Mouse (Mus musculus) ES-E14 (cell line): ENCODE measurements around the gene Pacrg. TPM values are rescaled to one million over a fixed set of nuclear protein-coding genes. Genes with fewer than 3 reads are reported as not detected.
A peak's percentile ranks its signal among the peaks of the same experiment; 100 is the strongest.

Experiments
- DNase-seq: peaks from one replicate; pipeline ENCODE4 v3.0.0-alpha.2; 2013; ENCODE audit warnings: low read depth, low spot score
- H3K27ac ChIP-seq: 2 replicates; pipeline ENCODE4 v1.5.1; 2012; ENCODE audit warnings: low read depth, mild to moderate bottlenecking, low read length, moderate library complexity, mixed read lengths; ENCODE audit not compliant: poor library complexity, insufficient read depth, severe bottlenecking
- H3K36me3 ChIP-seq: 2 replicates; pipeline ENCODE4 v1.6.1; 2012; ENCODE audit warnings: mild to moderate bottlenecking, low read length, moderate library complexity, mixed read lengths; ENCODE audit not compliant: control insufficient read depth, poor library complexity, insufficient read depth, severe bottlenecking
- H3K4me1 ChIP-seq, 2 experiments: fragments of 150-350 bp in 1 of 2; sonication (generic) in 1 of 2; 2 replicates each; pipeline ENCODE4 v1.6.1; 2012; ENCODE audit warnings: low read length in 2 of 2, mild to moderate bottlenecking in 1 of 2, mixed read lengths in 1 of 2; ENCODE audit not compliant: control insufficient read depth in 2 of 2, insufficient read depth in 2 of 2, poor library complexity in 1 of 2
- H3K4me3 ChIP-seq, 2 experiments: fragments of 150-350 bp in 1 of 2; sonication (generic) in 1 of 2; 2 replicates each; pipeline ENCODE4 v1.5.1; 2012; ENCODE audit warnings: low read length in 2 of 2, low read depth in 1 of 2, mild to moderate bottlenecking in 1 of 2, mixed read lengths in 1 of 2; ENCODE audit not compliant: insufficient read depth in 1 of 2, poor library complexity in 1 of 2, severe bottlenecking in 1 of 2
- H3K9ac ChIP-seq: 2 replicates; pipeline ENCODE4 v1.6.1; 2012; ENCODE audit warnings: low read depth, mild to moderate bottlenecking, low read length, mixed read lengths; ENCODE audit not compliant: poor library complexity, insufficient read depth, severe bottlenecking
- H3K9me3 ChIP-seq: fragments of 150-350 bp; sonication (generic); 2 replicates; pipeline ENCODE4 v1.6.1; 2012; ENCODE audit warnings: low read depth, mild to moderate bottlenecking, low read length; ENCODE audit not compliant: control insufficient read depth, insufficient read depth
- CHD2 ChIP-seq: IDR thresholded peaks from 2 replicates; pipeline ENCODE4 v1.6.1; 2014; ENCODE audit warnings: mild to moderate bottlenecking, low read depth, low read length, inconsistent platforms
- HCFC1 ChIP-seq: IDR thresholded peaks from 2 replicates; pipeline ENCODE4 v1.6.1; 2012; ENCODE audit warnings: low read length, inconsistent platforms, borderline replicate concordance; ENCODE audit not compliant: insufficient read depth
- MAFK ChIP-seq: IDR thresholded peaks from 2 replicates; pipeline ENCODE4 v1.6.1; 2014; ENCODE audit warnings: mild to moderate bottlenecking, low read depth, low read length, inconsistent platforms; ENCODE audit not compliant: insufficient read depth
- ZC3H11A ChIP-seq: IDR thresholded peaks from 2 replicates; pipeline ENCODE4 v1.6.1; 2012; ENCODE audit warnings: low read depth, mild to moderate bottlenecking, inconsistent platforms, low read length, borderline replicate concordance
- ZNF384 ChIP-seq: IDR thresholded peaks from 2 replicates; pipeline ENCODE4 v1.6.1; 2012; ENCODE audit warnings: low read depth, low read length, inconsistent platforms
- in situ Hi-C, 2 experiments: fragments of 600-800 bp; cut with MboI; formaldehyde crosslinking; loops; one replicate each; pipeline ENCODE4 v1.15.1; 2025; ENCODE audit warnings: low sequenced_read_pairs in 2 of 2, inconsistent platforms in 1 of 2; ENCODE audit not compliant: unreplicated experiment in 2 of 2
- total RNA-seq: library from RNA; depleted of rRNA; stranded (reverse); fragments of 300-350 nt; gene quantifications from 2 replicates; pipeline ENCODE4 v1.2.3, GENCODE M21; 2012

The Pacrg gene
- total RNA-seq, 1 experiment = 0.27 TPM

DNA sequence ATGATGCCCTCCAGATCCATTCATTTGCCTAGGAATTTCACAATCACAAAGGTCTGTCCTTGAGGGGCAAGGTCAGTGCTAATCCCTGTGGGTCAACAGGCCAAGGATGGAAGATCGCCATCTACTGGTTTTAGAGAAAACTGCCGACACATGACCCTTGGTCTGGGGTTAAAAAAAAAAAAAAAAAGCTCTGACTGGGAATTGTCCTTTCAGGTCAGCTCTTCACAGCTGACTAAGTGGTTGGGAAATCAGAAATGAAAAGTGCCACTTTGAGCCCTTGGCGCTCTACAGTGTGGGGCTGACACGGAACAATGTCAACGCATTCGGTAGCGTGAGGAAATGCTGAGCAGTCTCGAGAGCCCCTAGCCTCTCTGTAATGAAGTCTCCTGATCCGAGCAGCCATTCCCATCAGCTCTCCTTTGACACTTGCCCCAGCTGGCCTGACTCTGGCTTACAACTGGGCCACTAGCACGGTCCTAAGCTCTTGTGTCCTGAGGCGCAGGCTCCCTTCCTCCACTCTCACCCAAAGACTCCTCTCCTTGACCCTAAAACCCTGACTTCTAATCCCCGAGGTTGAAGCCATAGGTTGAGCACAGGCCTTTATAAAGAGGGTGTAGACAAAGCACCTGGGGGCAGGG, 339.2 kb downstream of the Pacrg start:
- Histone ChIP-seq H3K27ac (no peak overlapping the region; the same call in 1 of the 2 replicates), H3K9me3 (no peaks in the 10 kb centered on the region), H3K36me3 (no peaks in the 10 kb centered on the region), H3K4me3 (peak overlapping the region in 1 of 2 experiments; percentile 35; a peak in 1 of 4 replicates), H3K9ac (no peak overlapping the region), H3K4me1 (peaks cover 4 to 23% of the 10 kb centered on the region in 2 experiments; a peak in 3 of 4 replicates)
- DNase-seq = peak; percentile 84
- TF ChIP-seq MAFK = peak; percentile 62; the same call in 1 of the 2 replicates
- TF ChIP-seq HCFC1 = no peak
- peak; percentile 99 for TF ChIP-seq ZNF384
- TF ChIP-seq ZC3H11A = peak; percentile 51; the same call in 1 of the 2 replicates
- no peak for TF ChIP-seq CHD2
- in situ Hi-C loops = no loop called here

DNA sequence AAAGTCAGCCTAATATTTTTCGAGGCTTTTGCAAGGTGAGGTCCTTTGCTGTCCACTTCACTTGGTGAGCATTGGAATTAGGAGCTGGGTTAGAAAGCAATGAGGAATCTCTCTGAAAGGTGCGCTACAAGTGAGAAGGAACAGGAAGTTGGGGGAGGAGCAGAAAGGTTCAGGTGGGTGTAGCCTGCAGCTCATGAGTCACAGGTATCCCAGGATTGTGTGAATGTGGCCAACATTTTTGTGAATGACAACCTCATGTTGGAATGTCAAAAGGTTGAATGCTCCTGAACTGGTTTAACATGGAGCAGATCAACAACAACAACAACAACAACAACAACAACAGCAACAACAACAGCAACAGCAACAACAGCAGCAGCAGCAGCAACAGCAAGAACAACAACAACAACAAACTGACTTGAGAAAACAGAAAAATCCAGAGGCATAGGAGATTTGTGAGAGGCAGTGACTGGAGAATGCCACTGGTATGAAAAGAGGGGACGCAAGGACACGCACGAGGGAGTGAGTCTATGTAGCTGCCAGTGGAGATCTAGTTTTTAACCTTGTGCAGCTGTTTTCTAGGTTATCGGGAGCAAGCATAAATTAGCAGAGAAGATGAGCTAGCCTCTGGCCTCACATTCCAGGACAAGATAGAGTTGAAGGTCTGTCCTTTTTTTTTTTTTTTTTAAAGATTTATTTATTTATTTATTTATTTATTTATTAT, 341.0 kb downstream of the Pacrg start:
- no peak overlapping the region for H3K9ac ChIP-seq
- in situ Hi-C loops = no loop called here
- no peak overlapping the region for H3K4me3 ChIP-seq
- peaks cover 4 to 23% of the 10 kb centered on the region in 2 experiments; a peak in 3 of 4 replicates for H3K4me1 ChIP-seq
- H3K9me3 ChIP-seq = no peaks in the 10 kb centered on the region
- no peak for DNase-seq
- H3K36me3 ChIP-seq = no peaks in the 10 kb centered on the region
- no peak overlapping the region for H3K27ac ChIP-seq
- TF ChIP-seq ZC3H11A (no peak), HCFC1 (no peak), MAFK (no peak), CHD2 (no peak), ZNF384 (no peak)

DNA sequence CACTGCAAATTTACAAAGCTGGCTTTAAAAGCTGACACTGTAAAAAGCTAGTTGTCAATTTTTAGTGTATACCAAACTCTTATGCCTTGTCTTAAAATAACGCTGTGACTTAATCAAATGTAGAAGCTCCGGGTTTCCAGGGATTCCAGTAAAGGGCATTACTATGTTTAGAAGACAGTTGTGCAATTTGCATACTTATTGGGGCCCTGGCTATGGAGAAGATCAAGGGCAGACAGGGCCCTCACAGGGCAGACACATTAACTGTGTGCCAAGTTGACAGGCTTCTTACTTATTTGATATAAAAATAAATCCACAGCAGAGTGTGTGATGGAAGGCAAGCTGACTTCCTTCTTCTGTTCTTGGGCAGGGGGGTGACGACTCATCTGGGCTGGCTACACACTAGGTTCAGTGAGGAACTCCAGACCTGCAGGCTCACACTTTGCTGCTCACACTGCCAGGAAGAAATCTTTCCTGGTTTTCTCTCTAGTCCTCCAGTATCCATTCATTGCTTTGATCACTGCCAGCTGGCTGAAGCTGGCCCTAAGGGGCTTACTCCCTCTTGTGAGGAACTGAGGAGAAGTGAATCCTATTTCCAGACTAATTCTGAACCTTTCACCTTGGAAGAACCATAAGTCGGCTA, 342.2 kb downstream of the Pacrg start:
- H3K9ac ChIP-seq = no peak overlapping the region
- H3K4me1 ChIP-seq = peaks cover 4 to 23% of the 10 kb centered on the region in 2 experiments; a peak in 3 of 4 replicates
- in situ Hi-C loops = no loop called here
- DNase-seq = no peak
- H3K9me3 ChIP-seq = no peaks in the 10 kb centered on the region
- no peak for TF ChIP-seq ZNF384
- TF ChIP-seq HCFC1 = no peak
- TF ChIP-seq CHD2 = no peak
- TF ChIP-seq MAFK = no peak
- TF ChIP-seq ZC3H11A = no peak
- no peak overlapping the region for H3K27ac ChIP-seq
- H3K4me3 ChIP-seq = no peak overlapping the region
- H3K36me3 ChIP-seq = no peaks in the 10 kb centered on the region

DNA sequence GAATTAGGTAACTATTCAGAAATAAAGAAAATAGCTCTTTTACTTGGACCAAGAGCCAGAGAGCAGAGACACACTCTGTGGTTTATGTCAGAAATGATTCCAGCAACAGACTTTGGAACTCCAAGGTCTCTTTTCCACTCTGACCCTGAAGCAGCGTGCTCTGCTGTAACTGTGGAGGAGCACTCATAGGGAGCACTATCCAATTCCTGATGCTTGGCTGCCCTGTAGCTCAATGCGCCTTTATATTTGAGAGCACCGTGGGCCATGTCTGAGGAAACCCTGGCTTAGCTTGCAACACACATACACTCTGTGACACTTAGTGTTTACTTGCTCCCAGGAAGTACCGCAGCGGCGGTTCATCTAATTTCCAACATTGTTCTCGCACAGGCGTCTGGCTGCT, 344.0 kb downstream of the Pacrg start:
- Histone ChIP-seq H3K4me3 (no peak overlapping the region), H3K4me1 (peaks cover 3 to 17% of the 10 kb centered on the region in 2 experiments; a peak in 3 of 4 replicates), H3K27ac (no peak overlapping the region), H3K9me3 (no peaks in the 10 kb centered on the region), H3K36me3 (no peaks in the 10 kb centered on the region), H3K9ac (peak overlapping the region; percentile 7; the same call in 1 of the 2 replicates)
- no peak for DNase-seq
- TF ChIP-seq HCFC1 (no peak), ZC3H11A (no peak), ZNF384 (no peak), CHD2 (no peak), MAFK (no peak)
- in situ Hi-C loops = no loop called here
